In the genomic region with DNA sequence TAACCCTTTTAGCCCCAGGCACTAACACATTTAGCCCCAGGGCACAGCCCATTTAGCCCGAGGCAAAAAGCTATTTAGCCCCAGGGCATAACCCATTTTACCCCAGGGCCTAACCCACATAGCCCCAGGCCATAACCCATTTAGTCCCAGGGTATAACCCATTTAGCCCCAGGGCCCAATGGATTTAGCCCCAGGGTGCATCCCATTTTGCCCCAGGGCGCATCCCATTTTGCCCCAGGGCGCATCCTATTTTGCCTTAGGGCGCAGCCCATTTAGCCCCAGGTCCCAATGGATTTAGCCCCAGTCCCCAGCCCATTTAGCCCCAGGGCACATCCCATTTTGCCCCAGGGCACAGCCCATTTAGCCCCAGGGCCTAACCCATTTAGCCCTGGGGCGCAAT, we compare ENCODE assay signal across 26 mouse cellular contexts. TPM values are rescaled to one million over a fixed set of nuclear protein-coding genes. Genes with fewer than 3 reads are reported as not detected.
DNase-seq lines count a peak whose midpoint lies in the region; ATAC-seq lines count a peak whose summit lies in the region.
"Not testable (repeated sequence)": the region's sequence is repeated elsewhere in the genome, so short reads cannot be mapped to it uniquely, and the experiment has no call there.
"Had no signal": no experiment of that assay in that cellular context is flagged by ENCODE, and none has a peak within 500 bp of the region (broad histone marks: within the 10 kb centered on the region; RNA-seq: fewer than 3 reads in every experiment).

No protein-coding gene starts in this region.

- WGBS in embryonic facial prominence, embryonic 15.5 days: 95% methylated on average over 5 of the region's 5 CpGs
- 92% methylated on average over 5 of the region's 5 CpGs for WGBS in heart, embryonic 12.5 days
- 95% methylated on average over 5 of the region's 5 CpGs for WGBS in hindbrain, embryonic 15.5 days
- WGBS in midbrain, embryonic 11.5 days: 92% methylated on average over 5 of the region's 5 CpGs
- 94% methylated on average over 5 of the region's 5 CpGs for WGBS in neural tube, embryonic 13.5 days

- H3K9me3 ChIP-seq in embryonic facial prominence, embryonic 15.5 days (replicated peaks): peaks cover 63% of the 10 kb centered on the region
- peaks cover 57% of the 10 kb centered on the region for H3K9me3 ChIP-seq in heart, embryonic 12.5 days (replicated peaks)
- H3K9me3 ChIP-seq in hindbrain, embryonic 15.5 days: peaks cover 50% of the 10 kb centered on the region
- peaks cover 55% of the 10 kb centered on the region for H3K9me3 ChIP-seq in midbrain, embryonic 11.5 days (ENCODE audit: control insufficient read depth, low read length)
- H3K9me3 ChIP-seq in neural tube, embryonic 13.5 days: not testable (repeated sequence)

- not testable (repeated sequence) for H3K9ac ChIP-seq in embryonic facial prominence, embryonic 15.5 days; heart, embryonic 12.5 days; hindbrain, embryonic 15.5 days; midbrain, embryonic 11.5 days (ENCODE audit: low read length); neural tube, embryonic 13.5 days

- not testable (repeated sequence) for H3K27ac ChIP-seq in embryonic facial prominence, embryonic 15.5 days (replicated peaks); heart, embryonic 12.5 days (ENCODE audit: poor library complexity, severe bottlenecking); hindbrain, embryonic 15.5 days (replicated peaks); midbrain, embryonic 11.5 days (ENCODE audit: low read depth, low read length); neural tube, embryonic 13.5 days (replicated peaks)

- H3K4me3 ChIP-seq in embryonic facial prominence, embryonic 15.5 days (replicated peaks); heart, embryonic 12.5 days; hindbrain, embryonic 15.5 days; midbrain, embryonic 11.5 days (ENCODE audit: low read depth, low read length): not testable (repeated sequence)
- H3K4me3 ChIP-seq in neural tube, embryonic 13.5 days: peak overlapping the region; percentile 1; the same call in 1 of the 2 replicates

- H3K4me2 ChIP-seq in embryonic facial prominence, embryonic 15.5 days (replicated peaks); heart, embryonic 12.5 days; hindbrain, embryonic 15.5 days; midbrain, embryonic 11.5 days; neural tube, embryonic 13.5 days: not testable (repeated sequence)

- DNase-seq in CD4-positive, CD25-positive, alpha-beta regulatory T cell, adult 2 months (ENCODE audit: low read depth, low spot score): peak; percentile 7
- DNase-seq in kidney, postnatal 25 days: peak; percentile 19 to 52
- not testable (repeated sequence) for DNase-seq in midbrain, embryonic 11.5 days (ENCODE audit: low spot score, missing footprints)

- ATAC-seq in embryonic facial prominence, embryonic 15.5 days (ENCODE audit: insufficient number of reproducible peaks, low FRiP score, low TSS enrichment, low read depth): 0 out of 2 replicates have a peak, but pooled peaks have one; percentile 8
- ATAC-seq in heart, embryonic 12.5 days (ENCODE audit: insufficient number of reproducible peaks, low FRiP score): peak; percentile 62; the same call in 1 of the 2 replicates
- ATAC-seq in hindbrain, embryonic 15.5 days (ENCODE audit: low FRiP score, low read depth): 0 out of 2 replicates have a peak, but pooled peaks have one; percentile 51
- ATAC-seq in midbrain, embryonic 11.5 days (ENCODE audit: low FRiP score): peak; percentile 23; the same call in 1 of the 2 replicates
- not testable (repeated sequence) for ATAC-seq in neural tube, embryonic 13.5 days (ENCODE audit: low read depth)

- not testable (repeated sequence) for H3K36me3 ChIP-seq in embryonic facial prominence, embryonic 15.5 days; heart, embryonic 12.5 days; hindbrain, embryonic 15.5 days; midbrain, embryonic 11.5 days (ENCODE audit: control insufficient read depth, insufficient read depth, low read length); neural tube, embryonic 13.5 days

- H3K27me3 ChIP-seq in embryonic facial prominence, embryonic 15.5 days; heart, embryonic 12.5 days (replicated peaks); hindbrain, embryonic 15.5 days; midbrain, embryonic 11.5 days (ENCODE audit: control insufficient read depth, insufficient read depth, low read length); neural tube, embryonic 13.5 days: not testable (repeated sequence)

- not testable (repeated sequence) for H3K4me1 ChIP-seq in embryonic facial prominence, embryonic 15.5 days; heart, embryonic 12.5 days (replicated peaks); hindbrain, embryonic 15.5 days (replicated peaks); midbrain, embryonic 11.5 days (ENCODE audit: control insufficient read depth, insufficient read depth, low read length); neural tube, embryonic 13.5 days (replicated peaks)

RNA-seq across cellular contexts. Expression of a gene that starts 25.1 kb away (rescaled TPM):
- polyA plus RNA-seq in embryonic facial prominence, embryonic 15.5 days (2015; fragmentation: Nextera tagmentation; extraction: Ambion mirVana): not detected in 2 replicates
- not detected in 2 replicates for polyA plus RNA-seq in heart, embryonic 12.5 days (2016; fragmentation: Nextera tagmentation; extraction: Ambion mirVana)
- not detected in 2 replicates for polyA plus RNA-seq in hindbrain, embryonic 15.5 days (2015; fragmentation: Nextera tagmentation; extraction: Ambion mirVana)
- not detected in 2 replicates for polyA plus RNA-seq in midbrain, embryonic 11.5 days (2014; fragmentation: Nextera tagmentation; extraction: Ambion mirVana)
- not detected in 2 replicates for polyA plus RNA-seq in neural tube, embryonic 13.5 days (2015; fragmentation: Nextera tagmentation; extraction: Ambion mirVana)
- polyA plus RNA-seq: brain, embryonic 14.5 days; C2C12; embryonic facial prominence, embryonic 13.5 days; forebrain, embryonic 13.5 days; heart, embryonic 10.5 days; heart, postnatal 0 days; hindbrain, postnatal 0 days; intestine, embryonic 15.5 days; kidney, adult 2 months; limb, embryonic 13.5 days; liver, embryonic 11.5 days; liver, embryonic 16.5 days; lung, postnatal 0 days; macrophage; midbrain, embryonic 16.5 days; myocyte; neural tube, embryonic 14.5 days; stomach, embryonic 14.5 days; testis, adult 2 months had no signal
